Mouse (Mus musculus) liver, postnatal 0 days (tissue): ENCODE measurements around the gene Ugt3a1.

Experiments used
- CTCF ChIP-seq: sonication (generic); IDR thresholded peaks from 2 replicates; pipeline ENCODE4 v1.5.1; 2016; ENCODE audit warnings: antibody characterized with exemption, low read depth
- EP300 ChIP-seq: IDR thresholded peaks from 2 replicates; pipeline ENCODE4 v1.6.1; 2016; ENCODE audit warnings: antibody characterized with exemption, low read depth, mild to moderate bottlenecking

GRCm38 (mm10) chr15:9276838-9277295, at the start of gene Ugt3a1:
- no peak for TF ChIP-seq EP300
- TF ChIP-seq CTCF, result no peak
